Mouse (Mus musculus) c-Kit-positive CD71-positive TER-119-positive erythroid progenitor cells, embryonic 14.5 days (primary cell): Measurements from ENCODE around the gene Samd1.
A peak's percentile ranks its signal among the peaks of the same experiment; 100 is the strongest.

Experiments
- DNase-seq: peaks from one replicate; pipeline ENCODE4 v3.0.0-alpha.2; 2013; ENCODE audit warnings: low spot score

Samd1 gene

DNA sequence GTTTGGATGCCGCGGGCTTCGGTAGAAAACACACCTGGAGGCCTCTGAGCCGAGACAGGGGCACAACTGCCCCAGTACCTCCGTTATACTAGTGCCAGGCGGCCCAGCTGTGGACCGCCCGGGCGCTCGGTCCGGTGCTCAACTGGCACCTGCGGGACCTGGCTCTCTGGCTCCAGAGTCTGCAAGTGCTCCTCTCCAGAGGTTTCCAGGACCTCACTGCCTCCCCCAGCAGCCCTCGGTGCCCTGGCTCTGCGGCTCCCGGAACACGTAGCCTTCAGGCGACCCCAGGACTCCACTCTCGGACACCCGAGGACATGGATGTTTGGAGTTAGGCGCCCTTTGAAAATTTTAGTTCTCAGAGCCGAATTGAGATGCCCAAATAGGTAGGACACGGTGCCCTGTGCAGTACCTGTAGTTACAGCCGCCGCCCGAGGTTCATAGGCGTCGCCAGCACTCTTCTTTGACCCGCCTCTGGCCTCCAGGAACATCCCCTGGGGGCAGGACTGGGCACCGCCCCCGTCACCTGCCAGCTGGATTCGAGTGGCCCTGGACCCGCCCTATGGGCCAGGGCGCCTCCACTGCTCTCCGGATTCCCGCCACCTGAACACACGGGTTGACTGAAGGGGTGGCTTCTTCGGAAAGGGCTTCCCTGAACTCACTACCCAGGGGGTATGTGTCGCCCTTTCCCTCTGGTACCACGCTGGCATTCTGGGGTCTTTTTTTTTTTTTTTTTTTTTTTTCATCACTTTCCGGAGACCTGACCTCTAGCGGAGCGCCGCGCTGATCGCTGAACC is 14.4 kb downstream of the Samd1 start, which contains the start of gene 2210011C24Rik:
Gene 2210011C24Rik (minus strand): TSS at position 467 of the 794 bp plus-strand sequence.
- no peak for DNase-seq

- DNase-seq: no peak
Measured at GRCm38 (mm10) chr8:84012499-84013165, 15.2 kb downstream of the Samd1 start.

- no peak for DNase-seq
Measured at GRCm38 (mm10) chr8:84015833-84016232, 18.4 kb downstream of the Samd1 start.

- DNase-seq: no peak
Measured at GRCm38 (mm10) chr8:84019738-84020137, 22.3 kb downstream of the Samd1 start.

DNA sequence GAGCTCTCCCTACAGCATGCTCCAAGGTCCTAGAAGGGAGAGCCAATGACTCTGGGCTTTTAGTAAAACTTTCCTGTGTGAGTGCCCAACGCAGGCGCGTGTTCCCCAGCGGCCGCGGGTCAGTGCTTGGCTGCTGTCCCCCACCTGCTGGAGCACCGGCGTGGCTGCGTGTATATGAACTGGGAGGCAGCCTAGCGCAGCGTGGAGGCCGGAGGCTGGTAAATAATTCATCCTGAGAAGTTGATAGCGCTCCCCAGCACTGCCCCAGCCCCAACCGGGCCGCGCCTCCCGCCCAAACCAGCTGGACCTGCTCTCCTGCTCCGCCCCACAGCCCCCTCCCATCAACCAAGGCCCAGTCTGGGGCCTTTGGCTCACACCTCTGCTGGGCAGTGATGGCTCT is 23.6 kb downstream of the Samd1 start, which contains the start of gene Palm3:
Gene Palm3 (plus strand): TSS at position 376 of the 400 bp plus-strand sequence.
- no peak for DNase-seq

GRCm38 (mm10) chr8:84021569-84021968 is 24.1 kb downstream of the Samd1 start:
- DNase-seq: no peak

- no peak for DNase-seq
Measured at GRCm38 (mm10) chr8:84023085-84023484, 25.6 kb downstream of the Samd1 start.

DNA sequence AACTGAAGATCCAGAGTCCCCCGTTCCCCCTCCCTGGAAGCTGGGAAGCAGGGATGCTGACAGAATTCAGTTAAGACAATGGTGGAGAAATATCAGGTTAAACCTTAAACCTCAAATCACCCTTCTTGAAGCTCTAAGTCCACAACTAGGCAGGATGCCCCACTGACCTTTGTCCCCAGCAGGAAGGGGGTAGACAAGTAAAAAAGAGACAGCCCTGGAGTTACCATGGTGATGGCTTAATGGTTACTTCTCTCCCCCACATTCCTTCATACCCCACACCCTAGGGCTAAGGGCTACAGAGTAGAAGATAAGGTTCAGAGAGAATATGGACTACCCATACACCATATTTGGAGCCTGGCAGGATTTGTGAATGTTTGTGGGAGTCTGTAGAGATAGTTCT is 26.2 kb downstream of the Samd1 start:
- DNase-seq: no peak

DNA sequence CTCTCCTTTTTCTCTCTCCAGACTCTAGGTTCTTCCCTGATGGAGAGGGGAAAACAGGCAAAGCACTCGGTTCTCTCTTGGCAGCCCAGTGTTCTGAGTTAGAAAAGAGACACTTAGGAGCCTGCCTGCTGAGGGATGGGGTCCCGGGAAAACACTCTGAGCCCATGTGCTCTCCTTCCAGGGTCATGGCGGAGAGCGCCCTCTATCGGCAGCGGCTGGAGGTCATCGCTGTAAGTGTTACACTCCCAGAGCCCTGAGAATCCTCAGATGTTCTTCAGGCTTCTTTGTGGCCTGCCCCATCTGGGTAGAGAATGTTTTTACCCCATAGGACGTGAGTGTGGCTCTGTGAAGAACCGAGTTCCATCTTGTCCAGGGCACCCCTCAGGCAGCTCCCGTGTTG is 26.7 kb downstream of the Samd1 start:
- DNase-seq: no peak

- DNase-seq: no peak
Measured at GRCm38 (mm10) chr8:84025863-84026262, 28.4 kb downstream of the Samd1 start.

DNA sequence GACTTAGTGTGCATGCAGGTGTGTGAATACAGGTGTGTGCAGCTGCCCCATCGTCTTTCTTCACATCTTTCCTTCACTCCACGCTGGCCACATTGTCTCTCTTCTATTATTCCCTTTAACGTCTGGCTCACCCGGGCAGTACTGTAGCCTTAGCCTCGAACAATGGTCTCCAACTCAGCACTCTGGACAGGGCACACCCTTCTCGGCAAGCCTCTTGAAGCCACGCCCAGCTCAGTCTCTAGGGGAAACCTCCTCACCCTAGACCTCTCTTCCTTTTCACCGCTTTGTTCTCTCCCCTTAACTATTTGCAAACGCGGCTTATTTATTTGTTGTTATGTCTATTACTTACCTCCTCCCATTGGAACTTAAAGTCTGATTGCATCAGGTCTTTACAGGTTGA is 30.0 kb downstream of the Samd1 start:
- DNase-seq: no peak

DNA sequence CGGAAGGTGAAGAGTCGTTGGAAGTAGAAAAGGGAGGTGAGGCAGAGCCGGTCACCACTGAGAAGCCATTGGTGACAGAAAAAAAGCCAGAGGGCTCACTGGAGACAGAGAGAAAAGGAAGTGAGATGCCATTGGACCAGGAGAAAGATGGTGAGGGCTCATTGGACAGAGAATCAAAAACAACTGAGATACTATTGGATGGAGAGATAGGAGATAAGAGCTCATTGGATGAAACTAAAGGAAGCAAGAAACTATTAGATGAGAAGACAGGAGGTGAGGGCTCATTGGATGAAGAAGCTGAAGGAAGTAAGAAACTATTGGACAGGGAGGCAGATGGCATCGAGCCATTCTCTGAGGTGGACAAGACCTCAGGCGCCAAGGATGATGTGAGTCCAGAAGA is 31.8 kb downstream of the Samd1 start:
- no peak for DNase-seq

DNA sequence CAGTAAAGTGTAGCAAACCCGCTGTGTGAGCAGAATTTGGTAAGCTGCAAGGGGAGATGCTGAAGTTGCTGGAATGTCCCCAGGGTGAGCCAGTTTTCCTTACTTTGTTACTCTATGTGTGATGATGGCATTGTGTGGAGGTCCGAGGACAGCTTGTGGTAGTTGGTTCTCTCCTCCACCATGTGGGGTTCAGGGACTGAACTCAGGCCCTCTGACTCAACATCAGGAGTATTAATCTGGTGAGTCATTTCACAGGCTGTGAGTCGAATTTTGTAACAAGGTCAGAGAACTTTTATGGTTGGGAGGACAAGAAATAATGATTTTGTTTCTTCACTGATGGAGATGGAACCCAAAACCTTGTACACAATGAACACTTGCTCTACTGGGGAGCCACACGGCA is 35.3 kb downstream of the Samd1 start:
- no peak for DNase-seq

- DNase-seq: no peak
Measured at GRCm38 (mm10) chr8:84038015-84038414, 40.5 kb downstream of the Samd1 start.

DNA sequence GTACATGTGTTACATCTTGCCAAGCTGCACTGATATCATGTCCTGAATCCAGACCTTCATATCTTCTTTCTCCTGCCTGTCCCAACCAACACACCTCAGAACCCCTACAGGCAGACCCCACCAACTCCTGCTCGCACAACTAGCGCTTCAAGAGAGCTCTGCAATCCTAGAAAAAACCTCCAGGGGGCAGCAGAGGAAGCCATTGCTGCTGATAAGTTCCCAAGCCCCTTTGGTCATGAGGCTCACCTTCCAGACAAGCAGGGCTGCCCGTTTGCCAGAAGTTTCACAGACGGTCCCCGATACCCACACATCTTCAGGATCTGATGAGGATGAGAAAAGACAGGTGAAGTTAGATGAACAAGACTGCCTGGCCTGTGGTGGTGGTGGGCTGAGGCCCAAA is 41.6 kb downstream of the Samd1 start:
- peak; percentile 65 for DNase-seq

- DNase-seq: no peak
Measured at GRCm38 (mm10) chr8:84042066-84042947, 44.8 kb downstream of the Samd1 start, which contains the start of gene Il27ra. Il27ra (minus strand) TSS chr8:84042589.

DNA sequence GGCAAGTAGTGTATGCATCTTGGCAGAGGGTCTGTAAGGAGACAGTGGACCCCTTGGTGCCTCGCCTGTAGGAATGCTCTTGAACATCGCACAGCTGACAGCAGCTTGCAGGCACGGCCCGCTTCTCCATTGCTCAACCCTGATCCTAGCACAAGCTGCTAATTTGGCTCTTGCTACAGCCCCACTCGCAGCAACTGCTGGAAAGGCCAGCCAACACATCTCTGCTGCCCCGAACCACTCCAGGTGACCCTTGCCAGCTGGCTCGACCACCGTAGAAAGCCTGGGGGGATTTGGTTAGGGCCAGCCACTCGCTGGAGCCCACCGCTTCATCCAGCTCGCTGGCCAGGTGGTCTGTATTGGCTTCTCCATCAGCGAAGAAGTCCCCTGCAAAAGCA is 45.5 kb downstream of the Samd1 start:
- no peak for DNase-seq

- DNase-seq: no peak
Measured at GRCm38 (mm10) chr8:84044103-84044502, 46.6 kb downstream of the Samd1 start.

GRCm38 (mm10) chr8:84044900-84045299 is 47.4 kb downstream of the Samd1 start, which contains the start of gene Rln3:
Rln3 (minus strand) TSS chr8:84045000.
- no peak for DNase-seq

DNA sequence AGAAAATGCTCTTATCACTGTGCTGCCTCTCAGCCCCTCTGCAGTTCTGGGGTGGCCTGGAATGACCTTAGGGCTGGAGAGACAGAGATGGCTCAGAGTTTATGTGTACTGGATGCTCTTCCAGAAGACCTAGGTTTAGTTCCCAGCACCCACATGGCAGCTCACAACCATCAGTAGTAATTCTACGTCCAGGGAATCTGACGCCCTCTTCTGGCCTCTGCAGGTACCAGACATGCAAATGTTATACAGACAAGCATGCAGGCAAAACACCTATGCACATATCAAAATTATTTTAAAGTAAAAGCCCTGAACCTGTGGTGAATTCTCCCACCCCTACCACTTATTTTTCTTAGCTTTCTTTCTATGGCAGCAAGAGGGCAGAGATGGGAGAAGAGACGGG is 49.0 kb downstream of the Samd1 start:
- DNase-seq: no peak

- no peak for DNase-seq
Measured at GRCm38 (mm10) chr8:84048171-84048570, 50.7 kb downstream of the Samd1 start.
